Mouse (Mus musculus): ENCODE results near the gene Tnrc6b.
A peak's percentile ranks its signal among the peaks of the same experiment; 100 is the strongest.

Tnrc6b gene

GRCm38 (mm10) chr15:80949431-80949830, 238.3 kb downstream of the Tnrc6b start:
- no peak for DNase-seq (ENCODE audit: extremely low spot score, low read depth, low spot score)

DNA sequence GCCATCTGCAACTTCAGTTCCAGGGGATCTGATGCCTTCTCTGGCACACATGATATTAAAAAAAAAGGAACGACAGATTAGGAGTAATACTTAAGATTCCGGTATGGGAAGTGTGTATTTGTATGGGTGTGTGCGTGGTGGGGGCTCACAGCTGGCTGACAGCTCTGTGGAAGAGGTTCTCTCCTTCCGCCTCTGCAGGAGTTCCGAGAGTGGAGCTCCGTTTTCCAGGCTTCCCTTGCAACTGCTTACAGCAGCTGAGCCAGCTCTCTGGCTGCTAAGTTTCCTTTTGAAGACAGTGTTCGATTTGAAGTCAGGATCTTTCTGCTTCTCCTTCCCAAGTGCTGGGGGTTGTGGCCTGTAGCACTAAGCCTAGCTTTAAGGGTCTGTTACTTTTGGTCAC, 238.9 kb downstream of the Tnrc6b start:
- DNase-seq (ENCODE audit: extremely low spot score, low read depth, low spot score): no peak

DNA sequence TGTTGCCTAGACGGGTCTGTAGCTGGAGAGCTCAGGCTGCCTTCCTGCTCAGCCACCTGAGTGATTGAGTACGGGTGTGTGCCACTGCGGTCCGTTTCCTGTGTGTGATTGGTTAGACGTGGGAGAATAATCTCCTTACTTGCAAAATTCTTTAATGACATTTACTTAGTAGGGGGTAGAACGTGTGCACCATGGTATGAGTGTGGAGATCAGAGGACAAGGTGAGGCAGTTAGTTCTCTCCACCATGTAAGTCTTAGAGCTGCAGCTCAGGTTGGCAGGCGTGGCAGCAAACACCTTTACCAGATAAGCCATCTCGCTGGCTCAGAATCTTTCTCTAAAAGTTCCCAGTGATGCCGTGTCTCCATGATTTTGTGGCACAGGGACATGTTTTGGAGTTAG, 242.9 kb downstream of the Tnrc6b start:
- DNase-seq (ENCODE audit: extremely low spot score, low read depth, low spot score): no peak

DNA sequence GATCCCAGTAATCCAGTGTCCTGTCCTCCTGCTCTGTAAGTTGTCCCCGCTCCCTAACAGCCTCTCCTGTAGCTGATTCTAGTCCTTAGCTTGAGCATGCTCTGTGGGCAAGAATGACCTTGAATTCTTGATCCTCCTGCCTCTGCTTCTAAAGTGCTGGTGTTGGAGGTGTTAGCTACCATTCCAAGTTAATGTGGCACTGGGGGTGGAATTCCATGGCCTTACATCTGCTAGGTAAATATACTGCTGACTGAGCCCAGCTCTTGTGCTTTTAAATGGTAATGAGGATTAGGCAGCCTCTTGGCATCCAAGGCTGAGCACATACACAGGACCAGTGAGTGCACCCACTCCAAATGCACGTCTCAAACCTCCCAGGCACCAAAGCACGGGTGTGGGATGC, 243.7 kb downstream of the Tnrc6b start:
- DNase-seq (ENCODE audit: extremely low spot score, low read depth, low spot score): no peak

- DNase-seq (ENCODE audit: extremely low spot score, low read depth, low spot score): no peak
Observed at GRCm38 (mm10) chr15:80955836-80956438, 244.8 kb downstream of the Tnrc6b start.

- no peak for DNase-seq (ENCODE audit: extremely low spot score, low read depth, low spot score)
Observed at GRCm38 (mm10) chr15:80969371-80969770, 258.3 kb downstream of the Tnrc6b start.

GRCm38 (mm10) chr15:80974311-80974710, 263.2 kb downstream of the Tnrc6b start:
- DNase-seq (ENCODE audit: extremely low spot score, low read depth, low spot score): no peak

DNA sequence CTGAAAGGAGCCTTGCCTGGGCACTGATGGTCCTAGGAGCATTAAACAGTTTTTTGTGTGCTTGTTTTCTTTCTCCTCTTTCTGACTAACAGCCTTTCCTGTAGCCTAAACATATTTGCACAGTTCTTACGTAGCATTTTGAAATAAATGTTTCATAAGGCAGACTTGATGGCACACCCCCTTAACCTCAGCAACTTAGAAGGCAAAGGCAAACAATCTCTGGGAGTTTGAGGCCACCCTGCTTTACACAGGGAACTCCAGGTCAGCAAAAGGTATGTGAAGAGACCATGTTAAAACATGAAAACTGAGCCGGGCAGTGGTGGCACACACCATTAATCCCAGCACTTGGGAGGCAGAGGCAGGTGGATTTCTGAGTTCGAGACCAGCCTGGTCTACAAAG, 264.6 kb downstream of the Tnrc6b start:
- DNase-seq (ENCODE audit: extremely low spot score, low read depth, low spot score): no peak

- peak; percentile 26 for DNase-seq (ENCODE audit: extremely low spot score, low read depth, low spot score)
Observed at GRCm38 (mm10) chr15:80977620-80978334, 266.7 kb downstream of the Tnrc6b start, which contains the start of gene Sgsm3. TSS of gene Sgsm3 (plus strand) at chr15:80977765.

DNA sequence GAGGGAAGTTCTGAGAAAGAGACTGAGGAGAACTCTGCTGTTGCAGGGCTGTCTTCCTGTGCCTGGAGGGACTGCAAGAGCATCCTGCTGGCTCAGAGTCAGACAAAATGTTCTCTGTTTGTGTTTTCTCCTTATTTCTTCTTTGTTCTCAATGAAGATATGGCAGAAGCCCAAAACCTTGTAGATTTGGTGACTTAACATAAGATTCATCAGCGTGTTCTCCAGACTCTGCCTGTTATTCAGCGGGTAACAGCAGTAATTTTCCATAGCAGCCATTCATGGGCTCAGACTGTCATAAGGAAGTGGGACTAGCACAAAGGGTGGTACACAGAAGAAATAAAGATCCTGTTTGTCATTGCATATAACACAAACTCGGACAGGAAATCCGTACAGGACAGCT, 268.5 kb downstream of the Tnrc6b start:
- no peak for DNase-seq (ENCODE audit: extremely low spot score, low read depth, low spot score)

DNA sequence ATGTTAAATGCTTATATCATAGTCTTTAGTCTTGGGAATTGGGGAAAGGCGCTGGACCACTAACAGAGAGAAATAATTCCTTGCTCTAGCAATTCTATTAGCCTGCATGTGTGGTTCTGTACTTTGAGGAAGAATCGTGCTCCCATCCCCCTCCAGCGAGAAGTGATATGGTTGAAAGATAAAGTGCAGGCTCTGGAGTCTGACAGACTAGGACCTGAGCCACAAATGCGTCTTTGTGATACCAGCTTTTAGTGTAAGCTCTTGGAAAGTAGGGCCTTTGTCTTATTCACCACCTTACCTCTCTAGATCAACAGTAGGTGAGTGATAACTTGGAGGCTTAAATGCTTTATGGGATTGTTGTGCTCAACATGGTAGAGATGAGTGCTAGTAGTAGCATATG, 270.1 kb downstream of the Tnrc6b start:
- no peak for DNase-seq (ENCODE audit: extremely low spot score, low read depth, low spot score)

DNA sequence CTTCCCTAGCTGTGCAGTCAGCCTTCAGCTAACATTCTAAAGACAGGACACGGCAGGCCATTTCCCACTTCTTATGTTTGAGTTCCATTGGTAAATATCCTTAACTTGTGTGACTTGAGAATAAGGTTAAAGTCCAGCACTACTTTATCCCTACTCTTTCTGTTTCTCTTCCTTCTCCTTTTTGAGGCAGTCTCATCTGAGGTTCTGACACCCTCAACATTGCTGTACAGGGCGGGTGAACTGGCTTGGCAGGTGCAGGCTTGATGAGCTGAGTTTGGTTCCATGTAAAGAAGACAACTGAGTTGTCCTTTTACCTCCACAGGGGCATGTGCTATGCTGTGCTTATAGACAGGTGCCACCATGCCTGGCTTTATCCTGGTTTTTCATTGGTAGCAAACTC, 272.2 kb downstream of the Tnrc6b start:
- DNase-seq (ENCODE audit: extremely low spot score, low read depth, low spot score): no peak

DNA sequence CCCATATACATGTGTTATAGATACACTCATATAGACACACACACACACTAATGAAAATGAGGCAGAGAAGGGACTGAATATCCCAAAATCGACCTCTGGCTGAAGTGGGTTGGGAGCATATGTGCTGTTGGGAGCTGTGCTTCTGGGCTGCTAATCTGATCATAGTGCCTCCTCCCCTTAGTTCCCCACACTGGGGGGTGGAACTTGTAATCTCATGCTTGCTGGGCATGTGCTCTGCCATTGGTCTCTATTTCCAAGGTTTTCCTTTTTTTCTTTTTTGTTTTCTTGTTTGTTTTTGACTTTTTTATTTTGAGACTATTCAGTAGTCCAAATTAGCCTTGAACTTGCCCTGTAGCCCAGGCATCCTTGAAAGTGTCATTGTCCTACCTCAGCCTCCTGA, 277.2 kb downstream of the Tnrc6b start:
- no peak for DNase-seq (ENCODE audit: extremely low spot score, low read depth, low spot score)

- no peak for DNase-seq (ENCODE audit: extremely low spot score, low read depth, low spot score)
Observed at GRCm38 (mm10) chr15:80989712-80990111, 278.6 kb downstream of the Tnrc6b start.
